ENCODE assay signal across 12 mouse cellular contexts in genomic region chr4:75063275-75063674, GRCm38 (mm10).
DNase-seq lines count a peak whose midpoint lies in the region; ATAC-seq and TF ChIP-seq lines count a peak whose summit lies in the region.
"Had no signal": no experiment of that assay in that cellular context is flagged by ENCODE, and none has a peak within 500 bp of the region (broad histone marks: within the 10 kb centered on the region; RNA-seq: fewer than 3 reads in every experiment).

No protein-coding gene starts in this region.

- H3K9me3 ChIP-seq in intestine, postnatal 0 days (ENCODE audit: control insufficient read depth) = no peaks in the 10 kb centered on the region
- H3K9me3 ChIP-seq in intestine, embryonic 16.5 days (ENCODE audit: control insufficient read depth, low read length) = no peaks in the 10 kb centered on the region
- no peaks in the 10 kb centered on the region for H3K9me3 ChIP-seq in heart, embryonic 10.5 days
- H3K9me3 ChIP-seq: embryonic facial prominence, embryonic 13.5 days had no signal

- no peak overlapping the region for H3K9ac ChIP-seq in intestine, postnatal 0 days (ENCODE audit: low read depth, low read length)
- no peak overlapping the region for H3K9ac ChIP-seq in intestine, embryonic 16.5 days (ENCODE audit: low read depth, low read length)
- H3K9ac ChIP-seq: embryonic facial prominence, embryonic 13.5 days had no signal

- H3K27me3 ChIP-seq in intestine, postnatal 0 days (replicated peaks; ENCODE audit: control insufficient read depth, insufficient read depth, low read length) = no peaks in the 10 kb centered on the region
- no peaks in the 10 kb centered on the region for H3K27me3 ChIP-seq in intestine, embryonic 16.5 days (replicated peaks; ENCODE audit: control insufficient read depth, insufficient read depth, low read length)
- no peaks in the 10 kb centered on the region for H3K27me3 ChIP-seq in heart, embryonic 10.5 days (ENCODE audit: insufficient read depth, poor library complexity, severe bottlenecking)
- H3K27me3 ChIP-seq: embryonic facial prominence, embryonic 13.5 days had no signal

- TF ChIP-seq CTCF in intestine, postnatal 0 days (IDR thresholded peaks at IDR 0.05; ENCODE audit: low read depth) = peak; percentile 64

- DNase-seq in 3T3-L1 (ENCODE audit: low read depth, low spot score) = peak; percentile 32
- peak; percentile 28 for DNase-seq in ES-CJ7 (ENCODE audit: low read depth, low spot score)
- peak; percentile 4 for DNase-seq in embryo, embryonic 9.5 days (ENCODE audit: extremely low spot score)
- DNase-seq in gastrocnemius, postnatal 10 days = no peak
- no peak for DNase-seq in heart, embryonic 10.5 days (ENCODE audit: low spot score)
- DNase-seq in layer of hippocampus, adult 9-11 months = no peak
- DNase-seq: heart, adult 18-20 months; kidney, postnatal 4 days had no signal

- H3K36me3 ChIP-seq in intestine, postnatal 0 days (ENCODE audit: control insufficient read depth, insufficient read depth) = no peaks in the 10 kb centered on the region
- no peaks in the 10 kb centered on the region for H3K36me3 ChIP-seq in intestine, embryonic 16.5 days (ENCODE audit: control insufficient read depth, insufficient read depth, low read length)
- no peaks in the 10 kb centered on the region for H3K36me3 ChIP-seq in heart, embryonic 10.5 days
- H3K36me3 ChIP-seq: embryonic facial prominence, embryonic 13.5 days had no signal

- H3K4me3 ChIP-seq in intestine, postnatal 0 days (ENCODE audit: low read depth, low read length) = no peak overlapping the region
- no peak overlapping the region for H3K4me3 ChIP-seq in intestine, embryonic 16.5 days (ENCODE audit: low read length)
- no peak overlapping the region for H3K4me3 ChIP-seq in heart, embryonic 10.5 days
- H3K4me3 ChIP-seq: embryonic facial prominence, embryonic 13.5 days had no signal

- no peaks in the 10 kb centered on the region for H3K4me1 ChIP-seq in intestine, postnatal 0 days (replicated peaks; ENCODE audit: control insufficient read depth, insufficient read depth, low read length)
- H3K4me1 ChIP-seq in intestine, embryonic 16.5 days (ENCODE audit: control insufficient read depth, insufficient read depth, low read length) = no peaks in the 10 kb centered on the region
- H3K4me1 ChIP-seq in heart, embryonic 10.5 days = no peaks in the 10 kb centered on the region
- H3K4me1 ChIP-seq: embryonic facial prominence, embryonic 13.5 days had no signal

- H3K4me2 ChIP-seq in intestine, postnatal 0 days (replicated peaks; ENCODE audit: low read depth) = no peak overlapping the region
- H3K4me2 ChIP-seq in intestine, embryonic 16.5 days (ENCODE audit: low read depth, low read length) = no peak overlapping the region
- H3K4me2 ChIP-seq: embryonic facial prominence, embryonic 13.5 days had no signal

- no peak for ATAC-seq in intestine, postnatal 0 days
- ATAC-seq in intestine, embryonic 16.5 days = no peak

- WGBS in intestine, postnatal 0 days = 75% methylated on average over 2 of the region's 2 CpGs
- 84% methylated on average over 2 of the region's 2 CpGs for WGBS in intestine, embryonic 16.5 days
- 77% methylated on average over 2 of the region's 2 CpGs for WGBS in heart, embryonic 10.5 days

- no peak overlapping the region for H3K27ac ChIP-seq in intestine, postnatal 0 days (ENCODE audit: low read depth, low read length)
- H3K27ac ChIP-seq in intestine, embryonic 16.5 days (ENCODE audit: low read length) = no peak overlapping the region
- H3K27ac ChIP-seq in heart, embryonic 10.5 days = no peak overlapping the region
- H3K27ac ChIP-seq: embryonic facial prominence, embryonic 13.5 days; macrophage had no signal

Comparison
In these comparisons a context has a peak if more than half of its experiments do, and no peak if none do; other contexts are left out.
1. DNase-seq: peak in 3T3-L1 (single experiment), ES-CJ7 (single experiment) and embryo, embryonic 9.5 days (single experiment); none in gastrocnemius, postnatal 10 days (single experiment), heart, embryonic 10.5 days (single experiment) and layer of hippocampus, adult 9-11 months (single experiment).